Mouse (Mus musculus) C3H10T1/2 (cell line): ENCODE data around the gene Tnfsf15. TPM values are rescaled to one million over a fixed set of nuclear protein-coding genes. Genes with fewer than 3 reads are reported as not detected.

ENCODE experiments used
- polyA plus RNA-seq, 2 experiments: library from polyadenylated mRNA; unstranded; fragments of >200 nt; fragmentation: generic; extraction: Trizol; gene quantifications; one replicate each; pipeline ENCODE4 v1.2.1; 2012; ENCODE audit warnings: missing spikeins in 2 of 2

The Tnfsf15 gene
- not detected for polyA plus RNA-seq

GRCm38 (mm10) chr4:63744693-63745171 lies at the start of gene Tnfsf15:
TSS of gene Tnfsf15 (minus strand) at chr4:63745113.

Other genes starting within 250 kb of the Tnfsf15 start
- gene Whrn, start 249.1 kb downstream of the Tnfsf15 start, polyA plus RNA-seq = 10 to 100 TPM in 1 of 2 experiments, 1 to 10 TPM in 1; 9.4 to 13.8 TPM
- gene Atp6v1g1, start 200.3 kb downstream of the Tnfsf15 start, polyA plus RNA-seq = 100 to 1,000 TPM; 119 to 187 TPM
- gene Tmem268, start 186.3 kb downstream of the Tnfsf15 start, polyA plus RNA-seq = 1 to 10 TPM; 1.3 to 3.4 TPM
- gene Gm11213, start 139.9 kb downstream of the Tnfsf15 start, polyA plus RNA-seq = not detected
- not detected for gene Tex48, start 122.7 kb downstream of the Tnfsf15 start, polyA plus RNA-seq
- not detected for gene Gm11214, start 81.7 kb downstream of the Tnfsf15 start, polyA plus RNA-seq
- under 1 TPM in 1 of 2 experiments, not detected in 1; 0.01 TPM for gene Tnfsf8, start 116.2 kb upstream of the Tnfsf15 start, polyA plus RNA-seq